Mouse (Mus musculus): ENCODE data around the gene Tpp2. TPM values are rescaled to one million over a fixed set of nuclear protein-coding genes. Genes with fewer than 3 reads are reported as not detected.
"Not testable (repeated sequence)": the region's sequence is repeated elsewhere in the genome, so short reads cannot be mapped to it uniquely, and the experiment has no call there.

Gene Tpp2
- polyA plus RNA-seq (2012; rRNA removed): 4.7 and 7.5 TPM in 2 replicates

GRCm38 (mm10) chr1:43933488-43934415 lies at the start of gene Tpp2:
Tpp2 (plus strand) TSS chr1:43933647.
- peak; percentile 95 for DNase-seq (ENCODE audit: low read depth, low spot score)
- under 1% methylated on average over 81 of the region's 81 CpGs for WGBS

GRCm38 (mm10) chr1:43888358-43888757 lies 45.1 kb upstream of the Tpp2 start:
- not testable (repeated sequence) for DNase-seq (ENCODE audit: low read depth, low spot score)
- 80% methylated on average over 11 of the region's 11 CpGs for WGBS

GRCm38 (mm10) chr1:43895742-43896141 lies 37.7 kb upstream of the Tpp2 start:
- no peak for DNase-seq (ENCODE audit: low read depth, low spot score)

- DNase-seq (ENCODE audit: low read depth, low spot score): no peak
- WGBS: 78% methylated on average over 2 of the region's 2 CpGs
Observed at GRCm38 (mm10) chr1:43897131-43897530, 36.3 kb upstream of the Tpp2 start.

GRCm38 (mm10) chr1:43897987-43898386 lies 35.5 kb upstream of the Tpp2 start:
- no peak for DNase-seq (ENCODE audit: low read depth, low spot score)
- 94% methylated on average over 18 of the region's 18 CpGs for WGBS

GRCm38 (mm10) chr1:43898991-43899714 lies 34.3 kb upstream of the Tpp2 start:
- no peak for DNase-seq (ENCODE audit: low read depth, low spot score)
- 50% methylated on average over 18 of the region's 18 CpGs for WGBS

- no peak for DNase-seq (ENCODE audit: low read depth, low spot score)
- 77% methylated on average over 1 of the region's 1 CpGs for WGBS
Observed at GRCm38 (mm10) chr1:43902417-43902816, 31.0 kb upstream of the Tpp2 start.

- 69% methylated on average over 4 of the region's 4 CpGs for WGBS
Observed at GRCm38 (mm10) chr1:43902855-43903254, 30.6 kb upstream of the Tpp2 start.

GRCm38 (mm10) chr1:43915428-43915827 lies 18.0 kb upstream of the Tpp2 start:
- WGBS: 68% methylated on average over 2 of the region's 2 CpGs
- DNase-seq (ENCODE audit: low read depth, low spot score): no peak

More at GRCm38 (mm10) chr1:43902855-43903254, 30.6 kb upstream of the Tpp2 start:
- DNase-seq (ENCODE audit: low read depth, low spot score): no peak

GRCm38 (mm10) chr1:43916854-43917253 lies 16.6 kb upstream of the Tpp2 start:
- 61% methylated on average over 2 of the region's 2 CpGs for WGBS
- no peak for DNase-seq (ENCODE audit: low read depth, low spot score)

GRCm38 (mm10) chr1:43934416-43934810 lies 966 bp downstream of the Tpp2 start:
- WGBS: under 1% methylated on average over 17 of the region's 17 CpGs
- DNase-seq (ENCODE audit: low read depth, low spot score): no peak

GRCm38 (mm10) chr1:43939310-43939709 lies 5.9 kb downstream of the Tpp2 start:
- no peak for DNase-seq (ENCODE audit: low read depth, low spot score)
- WGBS: 91% methylated on average over 1 of the region's 1 CpGs

GRCm38 (mm10) chr1:43941476-43942217 lies 8.2 kb downstream of the Tpp2 start:
- DNase-seq (ENCODE audit: low read depth, low spot score): no peak
- WGBS: 73% methylated on average over 7 of the region's 7 CpGs

- DNase-seq (ENCODE audit: low read depth, low spot score): no peak
- 74% methylated on average over 2 of the region's 2 CpGs for WGBS
Observed at GRCm38 (mm10) chr1:43942814-43943213, 9.4 kb downstream of the Tpp2 start.

GRCm38 (mm10) chr1:43953679-43954078 lies 20.2 kb downstream of the Tpp2 start:
- DNase-seq (ENCODE audit: low read depth, low spot score): no peak

GRCm38 (mm10) chr1:43964381-43964780 lies 30.9 kb downstream of the Tpp2 start:
- WGBS: 66% methylated on average over 4 of the region's 4 CpGs
- no peak for DNase-seq (ENCODE audit: low read depth, low spot score)

More at GRCm38 (mm10) chr1:43953679-43954078, 20.2 kb downstream of the Tpp2 start:
- 91% methylated on average over 3 of the region's 3 CpGs for WGBS

- DNase-seq (ENCODE audit: low read depth, low spot score): no peak
- 88% methylated on average over 4 of the region's 4 CpGs for WGBS
Observed at GRCm38 (mm10) chr1:43966756-43967155, 33.3 kb downstream of the Tpp2 start.

GRCm38 (mm10) chr1:43969361-43969760 lies 35.9 kb downstream of the Tpp2 start:
- WGBS: 65% methylated on average over 3 of the region's 3 CpGs
- no peak for DNase-seq (ENCODE audit: low read depth, low spot score)

GRCm38 (mm10) chr1:43971089-43971488 lies 37.6 kb downstream of the Tpp2 start:
- peak; percentile 7 for DNase-seq (ENCODE audit: low read depth, low spot score)
- 49% methylated on average over 3 of the region's 3 CpGs for WGBS

Data from large intestine, adult 2 months (tissue).